In genomic region chr3:56238228-56238627, GRCm38 (mm10) we compare ENCODE assay signal across 32 mouse cellular contexts.
"Had no signal": no experiment of that assay in that cellular context is flagged by ENCODE, and none has a peak within 500 bp of the region (broad histone marks: within the 10 kb centered on the region; RNA-seq: fewer than 3 reads in every experiment).

No protein-coding gene starts in this region.

- H3K9me3 ChIP-seq: limb, embryonic 10.5 days; limb, embryonic 12.5 days; limb, embryonic 13.5 days; limb, embryonic 15.5 days; liver, embryonic 12.5 days; liver, embryonic 13.5 days; liver, embryonic 15.5 days; lung, embryonic 15.5 days; midbrain, embryonic 10.5 days; midbrain, embryonic 12.5 days; midbrain, embryonic 13.5 days; midbrain, embryonic 15.5 days; neural tube, embryonic 12.5 days had no signal

- H3K4me1 ChIP-seq: limb, embryonic 10.5 days; limb, embryonic 12.5 days; limb, embryonic 13.5 days; limb, embryonic 15.5 days; liver, embryonic 12.5 days; liver, embryonic 13.5 days; liver, embryonic 15.5 days; lung, embryonic 15.5 days; midbrain, embryonic 10.5 days; midbrain, embryonic 12.5 days; midbrain, embryonic 13.5 days; midbrain, embryonic 15.5 days; neural tube, embryonic 12.5 days had no signal

- H3K27ac ChIP-seq: limb, embryonic 10.5 days; limb, embryonic 12.5 days; limb, embryonic 13.5 days; limb, embryonic 15.5 days; liver, embryonic 12.5 days; liver, embryonic 13.5 days; liver, embryonic 14.5 days; liver, embryonic 15.5 days; lung, embryonic 15.5 days; macrophage; midbrain, embryonic 10.5 days; midbrain, embryonic 12.5 days; midbrain, embryonic 13.5 days; midbrain, embryonic 15.5 days; neural tube, embryonic 12.5 days had no signal

- H3K4me2 ChIP-seq: limb, embryonic 12.5 days; limb, embryonic 13.5 days; limb, embryonic 15.5 days; liver, embryonic 11.5 days; liver, embryonic 12.5 days; liver, embryonic 13.5 days; liver, embryonic 15.5 days; lung, embryonic 14.5 days; lung, embryonic 15.5 days; midbrain, embryonic 11.5 days; midbrain, embryonic 12.5 days; midbrain, embryonic 13.5 days; midbrain, embryonic 15.5 days; neural tube, embryonic 12.5 days had no signal

- H3K9ac ChIP-seq: limb, embryonic 12.5 days; limb, embryonic 13.5 days; limb, embryonic 15.5 days; liver, embryonic 12.5 days; liver, embryonic 13.5 days; liver, embryonic 14.5 days; liver, embryonic 15.5 days; liver, postnatal 0 days; lung, embryonic 14.5 days; lung, embryonic 15.5 days; midbrain, embryonic 12.5 days; midbrain, embryonic 13.5 days; midbrain, embryonic 15.5 days; neural tube, embryonic 12.5 days had no signal

- H3K27me3 ChIP-seq: limb, embryonic 12.5 days; limb, embryonic 13.5 days; limb, embryonic 15.5 days; liver, embryonic 12.5 days; liver, embryonic 13.5 days; liver, embryonic 15.5 days; lung, embryonic 15.5 days; megakaryocyte, embryonic 14.5 days; midbrain, embryonic 12.5 days; midbrain, embryonic 13.5 days; midbrain, embryonic 15.5 days; neural tube, embryonic 12.5 days had no signal

- H3K36me3 ChIP-seq: limb, embryonic 10.5 days; limb, embryonic 12.5 days; limb, embryonic 13.5 days; limb, embryonic 15.5 days; liver, embryonic 12.5 days; liver, embryonic 13.5 days; liver, embryonic 15.5 days; lung, embryonic 15.5 days; midbrain, embryonic 10.5 days; midbrain, embryonic 12.5 days; midbrain, embryonic 13.5 days; midbrain, embryonic 15.5 days; neural tube, embryonic 12.5 days had no signal

- ATAC-seq: liver, embryonic 12.5 days; liver, postnatal 0 days; lung, postnatal 0 days; midbrain, embryonic 13.5 days; midbrain, embryonic 15.5 days; midbrain, embryonic 16.5 days had no signal

- DNase-seq: left cerebral cortex, postnatal 4 days; liver; liver, embryonic 13.5 days; liver, postnatal 0 days; lung, adult 18-20 months; lung, adult 2 months; lung, embryonic 14.5 days; lung, postnatal 10 days; lung, postnatal 14 days; lung, postnatal 36 days; lung, postnatal 4 days; midbrain, embryonic 14.5 days had no signal

- H3K4me3 ChIP-seq: limb, embryonic 10.5 days; limb, embryonic 12.5 days; limb, embryonic 13.5 days; limb, embryonic 15.5 days; liver, embryonic 12.5 days; liver, embryonic 13.5 days; liver, embryonic 15.5 days; lung, embryonic 15.5 days; megakaryocyte, embryonic 14.5 days; midbrain, embryonic 10.5 days; midbrain, embryonic 12.5 days; midbrain, embryonic 13.5 days; midbrain, embryonic 15.5 days; myocyte; neural tube, embryonic 12.5 days had no signal
